Comparison of ENCODE assay signal across 10 mouse cellular contexts in genomic region chr5:5372354-5372753, GRCm38 (mm10). TPM values are rescaled to one million over a fixed set of nuclear protein-coding genes. Genes with fewer than 3 reads are reported as not detected.
DNase-seq lines count a peak whose midpoint lies in the region; ATAC-seq and TF ChIP-seq lines count a peak whose summit lies in the region.
"Had no signal": no experiment of that assay in that cellular context is flagged by ENCODE, and none has a peak within 500 bp of the region (broad histone marks: within the 10 kb centered on the region; RNA-seq: fewer than 3 reads in every experiment).

No protein-coding gene starts in this region.

- no peaks in the 10 kb centered on the region for H3K36me3 ChIP-seq in forebrain, embryonic 13.5 days (ENCODE audit: poor library complexity, severe bottlenecking)
- H3K36me3 ChIP-seq in forebrain, embryonic 12.5 days (replicated peaks): no peaks in the 10 kb centered on the region; the same call in 1 of the 2 replicates
- 0 out of 2 replicates have a peak, but pooled peaks cover 5% of the 10 kb centered on the region for H3K36me3 ChIP-seq in lung, embryonic 14.5 days (ENCODE audit: insufficient read depth)
- no peaks in the 10 kb centered on the region for H3K36me3 ChIP-seq in hindbrain, embryonic 16.5 days (ENCODE audit: control insufficient read depth, insufficient read depth, low read length)

- DNase-seq in lung, embryonic 14.5 days: peak; percentile 18
- DNase-seq in lung, postnatal 14 days: no peak
- peak; percentile 50 for DNase-seq in cerebellum, adult 9-11 months
- DNase-seq in T-cell, adult 2 months (ENCODE audit: low spot score): no peak
- no peak for DNase-seq in B cell, adult 2 months

- 86% methylated on average over 3 of the region's 3 CpGs for WGBS in forebrain, embryonic 13.5 days
- 81% methylated on average over 3 of the region's 3 CpGs for WGBS in forebrain, embryonic 12.5 days
- WGBS in lung, embryonic 14.5 days: 69% methylated on average over 3 of the region's 3 CpGs
- WGBS in hindbrain, embryonic 16.5 days: 33% methylated on average over 3 of the region's 3 CpGs

- peak; percentile 48; the same call in 1 of the 2 replicates for ATAC-seq in forebrain, embryonic 13.5 days
- no peak for ATAC-seq in forebrain, embryonic 12.5 days (ENCODE audit: low FRiP score)
- no peak for ATAC-seq in lung, embryonic 14.5 days (ENCODE audit: insufficient read depth)
- ATAC-seq in hindbrain, embryonic 16.5 days: peak; percentile 59

- H3K4me3 ChIP-seq in forebrain, embryonic 13.5 days: no peak overlapping the region
- no peak overlapping the region for H3K4me3 ChIP-seq in forebrain, embryonic 12.5 days (replicated peaks)
- H3K4me3 ChIP-seq in lung, embryonic 14.5 days (ENCODE audit: low read depth, low read length): no peak overlapping the region
- no peak overlapping the region for H3K4me3 ChIP-seq in hindbrain, embryonic 16.5 days (ENCODE audit: low read length)
- H3K4me3 ChIP-seq: heart, embryonic 10.5 days; limb, embryonic 13.5 days had no signal

- no peak overlapping the region for H3K4me2 ChIP-seq in forebrain, embryonic 13.5 days
- no peak overlapping the region for H3K4me2 ChIP-seq in forebrain, embryonic 12.5 days
- H3K4me2 ChIP-seq in lung, embryonic 14.5 days: no peak overlapping the region
- H3K4me2 ChIP-seq in hindbrain, embryonic 16.5 days (ENCODE audit: low read length): no peak overlapping the region
- H3K4me2 ChIP-seq: limb, embryonic 13.5 days had no signal

- H3K9me3 ChIP-seq in forebrain, embryonic 13.5 days (replicated peaks): no peaks in the 10 kb centered on the region
- no peaks in the 10 kb centered on the region for H3K9me3 ChIP-seq in forebrain, embryonic 12.5 days
- H3K9me3 ChIP-seq in lung, embryonic 14.5 days (ENCODE audit: low read depth, low read length): no peaks in the 10 kb centered on the region
- H3K9me3 ChIP-seq in hindbrain, embryonic 16.5 days (ENCODE audit: control insufficient read depth, low read length): no peaks in the 10 kb centered on the region
- H3K9me3 ChIP-seq: heart, embryonic 10.5 days; limb, embryonic 13.5 days had no signal

- no peaks in the 10 kb centered on the region for H3K27me3 ChIP-seq in forebrain, embryonic 13.5 days
- H3K27me3 ChIP-seq in forebrain, embryonic 12.5 days: no peaks in the 10 kb centered on the region
- no peaks in the 10 kb centered on the region for H3K27me3 ChIP-seq in lung, embryonic 14.5 days (ENCODE audit: insufficient read depth, low read length)
- H3K27me3 ChIP-seq in hindbrain, embryonic 16.5 days (replicated peaks; ENCODE audit: control insufficient read depth, insufficient read depth, low read length): no peaks in the 10 kb centered on the region
- H3K27me3 ChIP-seq: limb, embryonic 13.5 days had no signal

- TF ChIP-seq CTCF in lung, embryonic 14.5 days (IDR thresholded peaks at IDR 0.05; ENCODE audit: low read depth): no peak

- peaks cover 20% of the 10 kb centered on the region for H3K4me1 ChIP-seq in forebrain, embryonic 13.5 days
- peaks cover 22% of the 10 kb centered on the region for H3K4me1 ChIP-seq in forebrain, embryonic 12.5 days
- peaks cover 6% of the 10 kb centered on the region for H3K4me1 ChIP-seq in lung, embryonic 14.5 days (ENCODE audit: insufficient read depth)
- H3K4me1 ChIP-seq in hindbrain, embryonic 16.5 days (ENCODE audit: control insufficient read depth, insufficient read depth, low read depth, low read length): no peaks in the 10 kb centered on the region

- H3K27ac ChIP-seq in forebrain, embryonic 13.5 days: no peak overlapping the region
- no peak overlapping the region for H3K27ac ChIP-seq in forebrain, embryonic 12.5 days
- H3K27ac ChIP-seq in lung, embryonic 14.5 days (ENCODE audit: low read depth): no peak overlapping the region
- H3K27ac ChIP-seq in hindbrain, embryonic 16.5 days (ENCODE audit: low read depth, low read length): no peak overlapping the region
- H3K27ac ChIP-seq: heart, embryonic 10.5 days; limb, embryonic 13.5 days had no signal

- no peak overlapping the region for H3K9ac ChIP-seq in forebrain, embryonic 13.5 days
- H3K9ac ChIP-seq in forebrain, embryonic 12.5 days: no peak overlapping the region
- H3K9ac ChIP-seq in lung, embryonic 14.5 days: no peak overlapping the region
- H3K9ac ChIP-seq in hindbrain, embryonic 16.5 days (ENCODE audit: low read depth, low read length): no peak overlapping the region
- H3K9ac ChIP-seq: limb, embryonic 13.5 days had no signal

RNA-seq across cellular contexts. Expression of gene Cdk14, which starts 47.8 kb away (rescaled TPM):
- 21.8 and 25.1 TPM in 2 replicates for polyA plus RNA-seq in forebrain, embryonic 13.5 days (2015; fragmentation: Nextera tagmentation; extraction: Ambion mirVana)
- 28.2 and 33.0 TPM in 2 replicates for polyA plus RNA-seq in forebrain, embryonic 12.5 days (2016; fragmentation: Nextera tagmentation; extraction: Ambion mirVana)
- polyA plus RNA-seq in lung, embryonic 14.5 days (2014; fragmentation: Nextera tagmentation; extraction: Ambion mirVana): 37.7 and 37.8 TPM in 2 replicates
- polyA plus RNA-seq in hindbrain, embryonic 16.5 days (2015; fragmentation: Nextera tagmentation; extraction: Ambion mirVana): 44.3 and 47.3 TPM in 2 replicates

Comparison
In these comparisons a context has a peak if more than half of its experiments do, and no peak if none do; other contexts are left out.
1. ATAC-seq: peak in forebrain, embryonic 13.5 days (single experiment) and hindbrain, embryonic 16.5 days (single experiment); none in forebrain, embryonic 12.5 days (single experiment) and lung, embryonic 14.5 days (single experiment).
2. DNase-seq: peak in lung, embryonic 14.5 days (single experiment) and cerebellum, adult 9-11 months (single experiment); none in lung, postnatal 14 days (single experiment), T-cell, adult 2 months (single experiment) and B cell, adult 2 months (0 of 2).